Mouse (Mus musculus): ENCODE measurements at regions not wholly inside any gene's neighbourhood (a gene's known extent, or its start where the extent isn't known, plus 50 kb on each side); places are given as distances from the start of the nearest gene placed in this dataset.

- no peak for TF ChIP-seq CTCF (IDR thresholded peaks at IDR 0.05; ENCODE audit: control insufficient read depth, insufficient read depth, low read length)
- TF ChIP-seq POLR2A (IDR thresholded peaks at IDR 0.05; ENCODE audit: borderline replicate concordance, control insufficient read depth, low read depth, low read length) = no peak
These were observed 196.3 kb upstream of the Nfe2l3 start for GRCm38 (mm10) chr6:51236077-51236740.

Data from bone marrow, adult 2 months (tissue).